Mouse (Mus musculus) megakaryocyte, adult 5-6 weeks (primary cell): ENCODE measurements around the gene Lsmem1. TPM values are rescaled to one million over a fixed set of nuclear protein-coding genes. Genes with fewer than 3 reads are reported as not detected.
A peak's percentile ranks its signal among the peaks of the same experiment; 100 is the strongest.
"Not testable (repeated sequence)": the region's sequence is repeated elsewhere in the genome, so short reads cannot be mapped to it uniquely, and the experiment has no call there.

ENCODE experiments used
- ATAC-seq: 2 replicates; pipeline ENCODE4 v1.8.0; 2016; ENCODE audit warnings: mild to moderate bottlenecking, inconsistent platforms; ENCODE audit not compliant: poor library complexity, severe bottlenecking
- total RNA-seq, 2 experiments: library from RNA; stranded (forward) in 1 of 2; stranded (reverse) in 1 of 2; fragments of 153-499, 151-499 nt in 1 of 2; fragments of 221-1000, 200-1000 nt in 1 of 2; gene quantifications; 2 replicates each; pipeline versions ENCODE4 v1.2.3 to v1.2.4; 2015 to 2017

Gene Lsmem1
- total RNA-seq, 2 experiments from 2014 or later, result 0.26 TPM; not detected in 1

- no peak for ATAC-seq
Measured at GRCm38 (mm10) chr12:40214888-40215876, 15.9 kb upstream of the Lsmem1 start.

DNA sequence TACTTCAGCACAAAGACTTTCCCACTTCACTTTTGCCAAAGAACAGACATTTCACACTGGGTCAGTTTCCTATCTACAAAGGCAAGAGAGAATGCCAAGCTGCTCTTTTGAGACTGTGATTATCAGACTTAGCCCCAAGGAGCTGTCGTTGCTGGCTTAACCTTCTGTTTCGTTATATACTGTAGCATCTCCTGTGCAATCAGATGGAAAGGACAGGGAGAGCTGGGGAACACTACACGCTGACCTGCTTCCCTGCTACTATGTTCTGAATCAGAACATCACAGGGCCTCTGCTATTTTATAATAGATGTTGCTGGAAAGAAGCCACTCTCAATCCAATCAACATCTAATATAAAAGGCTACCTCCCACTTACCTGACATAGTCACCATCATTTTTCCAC lies 9.8 kb upstream of the Lsmem1 start:
- ATAC-seq, result no peak

- ATAC-seq, result no peak
Measured at GRCm38 (mm10) chr12:40207909-40208308, 8.6 kb upstream of the Lsmem1 start.

- no peak for ATAC-seq
Measured at GRCm38 (mm10) chr12:40202161-40203035, 3.1 kb upstream of the Lsmem1 start.

GRCm38 (mm10) chr12:40200484-40201235 lies 1.4 kb upstream of the Lsmem1 start:
- no peak for ATAC-seq

- ATAC-seq, result peak; percentile 83
Measured at GRCm38 (mm10) chr12:40199795-40200402, 609 bp upstream of the Lsmem1 start.

- ATAC-seq, result no peak
Measured at GRCm38 (mm10) chr12:40198427-40198826, 863 bp downstream of the Lsmem1 start.

DNA sequence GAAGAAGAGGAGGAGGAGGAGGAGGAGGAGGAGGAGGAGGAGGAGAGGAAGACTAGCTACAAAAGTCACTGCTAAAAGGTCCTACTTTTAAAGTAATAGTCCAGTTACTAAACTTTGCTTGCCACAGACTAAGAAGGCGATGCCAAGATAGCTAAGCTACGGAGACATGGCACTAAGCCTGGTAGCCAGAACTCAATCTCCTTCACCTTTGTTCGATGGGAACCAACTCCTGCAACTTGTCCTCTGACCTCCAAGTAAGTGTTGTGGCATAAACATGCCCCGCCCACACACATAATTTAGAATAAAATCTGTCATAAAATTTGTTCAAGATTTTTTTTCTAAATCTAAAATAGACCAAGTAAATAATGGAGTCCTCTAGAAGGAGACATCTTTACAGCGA lies 1.3 kb downstream of the Lsmem1 start:
- ATAC-seq, result no peak

GRCm38 (mm10) chr12:40197511-40197910 lies 1.8 kb downstream of the Lsmem1 start:
- ATAC-seq, result no peak

DNA sequence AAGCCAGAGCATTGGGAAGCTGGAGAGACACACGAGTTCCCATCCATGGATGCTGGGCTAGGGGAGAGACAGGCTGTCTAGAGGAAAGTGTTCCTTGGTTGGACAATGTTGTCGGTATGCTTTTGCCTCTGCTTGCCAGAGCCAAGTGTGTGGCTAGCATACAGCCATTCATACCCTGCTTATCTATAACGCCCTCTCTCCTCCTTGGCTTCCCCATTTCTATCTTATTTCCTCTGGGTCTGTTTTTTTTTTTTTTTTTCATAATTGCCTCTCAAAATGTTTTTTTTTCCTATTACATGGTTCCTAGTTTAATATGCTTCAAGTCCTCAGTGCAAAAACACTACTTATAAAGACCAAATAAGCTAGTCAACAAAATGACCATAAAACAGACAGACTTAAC lies 13.8 kb downstream of the Lsmem1 start:
- no peak for ATAC-seq

DNA sequence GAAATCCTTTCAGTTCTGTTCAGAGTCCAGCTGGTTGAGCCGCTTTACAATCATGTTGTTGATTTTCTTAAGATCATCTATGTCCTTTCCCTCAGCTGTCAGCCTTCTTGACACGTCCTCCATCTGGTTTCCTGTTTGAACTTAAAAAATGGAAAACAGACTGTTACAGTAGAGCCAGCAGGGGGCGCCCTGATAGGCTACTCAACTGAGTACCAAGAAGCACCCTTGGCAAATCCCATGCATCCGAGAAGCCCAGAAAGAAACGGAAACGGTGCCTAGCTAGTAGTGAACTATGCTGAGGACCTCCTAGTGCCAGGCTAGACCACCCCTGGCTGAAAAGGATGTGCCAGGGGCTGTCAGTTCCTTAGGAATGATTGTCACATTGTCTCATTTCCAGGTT lies 22.2 kb downstream of the Lsmem1 start:
- peak; percentile 66 for ATAC-seq

GRCm38 (mm10) chr12:40176158-40176557 lies 23.1 kb downstream of the Lsmem1 start:
- no peak for ATAC-seq

DNA sequence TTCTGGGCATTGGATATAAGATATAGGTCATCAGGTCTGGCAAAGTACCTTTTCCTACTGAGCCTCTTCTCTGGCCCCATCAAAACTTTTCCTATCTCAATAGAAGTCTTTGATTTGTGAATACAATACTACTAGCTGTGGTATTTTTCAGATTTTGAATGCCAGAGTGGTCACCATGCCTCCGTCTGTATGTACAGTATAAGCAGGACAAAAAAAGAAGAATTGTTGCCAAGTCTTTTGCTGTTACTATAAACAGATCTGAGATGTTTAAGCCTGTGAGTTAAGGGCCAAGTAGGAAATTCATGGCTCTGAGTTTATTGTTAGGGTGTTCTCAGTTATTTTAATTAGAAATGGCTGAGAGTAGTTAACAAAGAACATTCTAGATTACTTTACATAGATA lies 24.1 kb downstream of the Lsmem1 start:
- ATAC-seq, result not testable (repeated sequence)

DNA sequence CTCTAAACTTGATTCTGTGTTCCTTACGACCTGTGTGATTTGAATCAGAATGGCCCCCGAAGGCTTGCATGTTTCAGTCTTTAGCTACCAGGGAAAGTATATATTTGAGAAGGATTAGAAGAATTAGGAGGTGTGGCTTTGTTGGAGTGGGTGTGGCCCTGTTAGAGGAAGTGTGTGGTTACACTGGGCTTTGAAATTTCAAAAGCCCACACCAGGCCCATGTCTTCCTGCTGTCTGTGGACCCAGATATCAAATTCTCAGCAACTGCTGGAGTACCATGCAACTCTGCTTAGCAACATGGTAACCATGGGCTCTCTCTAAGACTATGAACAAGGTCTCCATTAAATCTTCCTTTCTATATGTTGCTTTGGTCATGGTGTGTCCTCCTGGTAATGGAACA lies 27.7 kb downstream of the Lsmem1 start:
- ATAC-seq, result peak; percentile 75

GRCm38 (mm10) chr12:40169675-40170074 lies 29.6 kb downstream of the Lsmem1 start:
- ATAC-seq, result no peak

DNA sequence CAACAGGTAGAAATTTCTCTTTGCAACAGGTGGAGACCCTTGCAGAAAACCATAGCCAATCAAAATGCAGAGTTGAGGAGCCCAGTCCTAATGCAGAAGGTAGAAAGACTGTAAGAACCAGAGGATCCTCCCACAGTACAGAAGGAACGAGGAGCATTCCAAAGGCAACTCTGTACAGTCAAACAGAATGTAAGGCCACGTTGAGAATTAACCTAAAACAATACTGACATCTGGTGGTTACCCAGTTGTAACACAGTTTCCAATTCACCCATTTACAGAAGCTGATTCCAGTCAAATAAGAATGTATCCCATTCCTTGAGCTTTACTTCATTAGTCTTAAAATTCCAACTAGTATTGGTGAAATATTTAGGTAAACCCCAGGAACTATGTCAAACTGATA lies 34.7 kb downstream of the Lsmem1 start:
- ATAC-seq, result peak; percentile 83

DNA sequence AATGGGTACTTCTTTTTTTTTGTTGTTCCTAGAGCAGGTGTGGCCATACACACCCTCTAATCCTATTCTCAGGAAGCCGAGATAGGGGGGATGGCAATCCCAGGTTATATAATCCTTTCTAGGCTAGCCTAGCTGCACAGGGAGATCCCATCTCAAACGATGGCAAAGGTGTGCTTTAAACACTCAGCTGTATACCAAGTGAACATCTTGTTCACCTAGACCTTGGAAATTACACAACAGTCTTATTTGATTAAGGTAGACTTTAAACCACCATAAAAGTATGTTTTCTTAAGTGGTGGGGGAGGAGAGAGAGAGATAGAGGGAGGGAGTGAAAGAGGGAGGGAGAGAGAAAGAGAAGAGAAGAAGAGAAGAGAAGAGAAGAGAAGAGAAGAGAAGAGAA lies 38.5 kb downstream of the Lsmem1 start:
- no peak for ATAC-seq

- ATAC-seq, result no peak
Measured at GRCm38 (mm10) chr12:40154188-40154587, 45.1 kb downstream of the Lsmem1 start.

- peak; percentile 75 for ATAC-seq
Measured at GRCm38 (mm10) chr12:40152353-40153069, 46.8 kb downstream of the Lsmem1 start.

DNA sequence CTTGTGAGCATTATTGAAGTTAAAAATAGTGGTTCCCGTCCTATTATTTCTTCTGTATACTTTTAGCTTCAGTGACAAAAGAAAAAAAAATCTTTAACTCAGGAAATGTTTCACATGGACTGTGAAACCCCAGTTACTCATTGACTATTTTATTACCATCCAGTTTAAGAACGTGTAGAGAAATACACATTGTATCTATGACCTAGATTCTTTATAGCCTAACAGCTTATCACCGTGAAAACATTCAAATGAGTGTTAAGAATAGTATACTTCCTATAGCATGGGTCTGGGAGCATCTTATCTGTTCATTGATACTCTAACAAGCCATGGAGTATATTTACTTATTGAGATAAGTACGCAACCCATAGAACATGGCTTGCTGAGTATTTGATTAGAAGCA lies 52.0 kb downstream of the Lsmem1 start:
- no peak for ATAC-seq
